Mouse (Mus musculus) brain, embryonic 18.5 days (tissue): ENCODE results near the gene Thbs3.
"Not testable (repeated sequence)": the region's sequence is repeated elsewhere in the genome, so short reads cannot be mapped to it uniquely, and the experiment has no call there.

ENCODE experiments used
- DNase-seq: peaks from one replicate; pipeline ENCODE4 v3.0.0-alpha.2; 2012; ENCODE audit warnings: low read depth, low spot score

Thbs3 gene

DNA sequence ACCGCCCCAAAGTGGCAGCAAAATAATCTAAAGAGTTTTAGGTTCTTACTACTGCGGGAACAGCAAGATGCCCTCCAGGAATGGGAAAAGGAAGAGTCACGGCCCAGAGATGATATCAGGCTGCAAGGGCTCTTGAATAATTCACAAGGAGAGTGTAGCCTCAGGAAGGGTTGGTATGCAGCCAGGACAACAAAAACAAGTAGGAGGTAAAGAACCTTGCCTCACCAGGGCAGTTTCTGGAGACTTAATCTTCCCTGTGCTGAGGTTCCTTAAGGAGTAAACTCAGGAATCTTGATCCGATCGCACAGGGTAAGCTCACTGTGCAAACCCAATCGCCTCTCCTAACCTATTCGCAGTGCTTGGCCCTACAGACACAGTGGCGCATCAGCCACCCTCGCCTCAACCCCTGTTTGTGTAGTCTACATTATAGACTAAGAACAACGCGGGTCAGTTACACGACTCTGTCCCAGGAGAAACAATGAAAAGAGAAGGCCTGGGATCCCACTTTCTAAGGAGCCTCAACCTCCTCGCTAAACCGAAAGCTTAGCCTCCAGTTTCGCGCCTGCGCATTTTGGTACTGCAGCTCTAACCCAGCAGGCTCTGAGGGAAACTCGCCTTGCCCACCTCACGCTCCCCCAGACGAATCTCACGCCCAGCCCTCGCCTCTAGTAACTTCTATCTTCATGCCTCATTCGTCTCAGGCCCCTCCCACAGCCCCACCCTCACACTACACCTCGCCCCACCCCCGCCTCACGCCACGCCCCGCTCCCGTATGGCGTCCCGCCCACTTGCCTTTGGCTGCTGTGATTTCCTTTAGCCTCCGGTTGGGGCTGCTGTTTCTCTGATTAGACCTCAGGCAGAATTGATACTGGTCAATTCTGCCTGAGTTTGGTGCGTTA, 18.8 kb upstream of the Thbs3 start:
- DNase-seq: peak; percentile 76

DNA sequence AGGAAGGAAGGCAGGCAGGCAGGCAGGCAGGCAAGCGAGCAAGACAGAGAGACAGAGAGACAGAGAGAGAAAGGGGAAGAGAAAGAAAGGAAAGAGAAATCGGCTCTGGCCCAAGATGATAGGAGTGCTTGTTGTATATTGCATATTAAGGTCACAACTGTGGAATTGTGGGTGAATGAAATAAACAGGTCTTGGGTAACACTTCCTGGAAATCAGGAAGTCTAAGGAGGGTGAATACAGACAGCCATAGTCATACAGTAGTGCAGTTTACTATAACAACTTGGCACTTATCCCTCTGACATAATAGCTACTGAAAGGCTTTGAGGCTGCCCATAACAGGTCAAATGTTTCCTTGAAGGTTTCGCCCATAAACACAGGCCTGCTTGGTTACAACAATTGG, 15.1 kb upstream of the Thbs3 start:
- DNase-seq: no peak

- DNase-seq: peak; percentile 86
Observed at GRCm38 (mm10) chr3:89202253-89203141, 12.5 kb upstream of the Thbs3 start, which contains the start of gene Gba. TSS of gene Gba (plus strand) at chr3:89202928.

DNA sequence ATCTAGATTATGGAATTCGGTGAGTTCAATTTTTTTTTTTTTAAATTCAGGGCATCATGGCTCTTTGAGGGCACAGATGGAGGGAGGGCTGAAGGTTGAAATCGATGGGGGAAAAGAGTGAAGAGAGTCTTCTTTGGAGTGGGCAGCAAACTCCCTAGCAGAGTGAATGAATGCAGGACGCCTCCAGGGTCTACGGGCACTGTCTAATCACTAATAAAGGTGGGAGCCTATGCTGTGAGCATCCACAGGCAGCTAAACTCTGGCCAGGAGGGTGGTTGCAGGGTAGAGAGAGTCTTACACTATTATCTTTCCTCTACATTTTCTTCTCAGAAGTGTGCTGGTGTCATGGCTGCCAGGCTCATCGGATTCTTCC, 11.9 kb upstream of the Thbs3 start:
- no peak for DNase-seq

GRCm38 (mm10) chr3:89206079-89206478, 8.9 kb upstream of the Thbs3 start:
- DNase-seq: no peak

DNA sequence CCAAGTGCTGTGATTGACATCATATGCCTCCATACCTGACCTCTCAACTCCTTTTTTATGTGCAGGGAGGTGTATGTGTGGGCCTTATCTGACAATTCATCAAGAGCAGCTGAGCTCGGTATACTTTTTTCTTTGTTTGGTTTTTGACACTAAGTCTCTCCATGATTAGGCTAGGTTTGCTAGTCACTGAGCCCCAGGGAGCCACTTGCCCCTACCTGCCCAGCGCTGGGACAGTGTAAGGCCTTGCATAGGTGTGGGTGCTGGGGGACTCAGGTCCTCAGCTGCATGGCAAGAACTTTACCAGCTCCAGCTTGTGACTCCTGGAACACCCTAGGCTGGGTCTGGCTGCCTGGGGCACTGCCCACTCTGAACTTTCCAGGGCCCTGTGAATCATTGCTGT, 8.3 kb upstream of the Thbs3 start:
- no peak for DNase-seq

DNA sequence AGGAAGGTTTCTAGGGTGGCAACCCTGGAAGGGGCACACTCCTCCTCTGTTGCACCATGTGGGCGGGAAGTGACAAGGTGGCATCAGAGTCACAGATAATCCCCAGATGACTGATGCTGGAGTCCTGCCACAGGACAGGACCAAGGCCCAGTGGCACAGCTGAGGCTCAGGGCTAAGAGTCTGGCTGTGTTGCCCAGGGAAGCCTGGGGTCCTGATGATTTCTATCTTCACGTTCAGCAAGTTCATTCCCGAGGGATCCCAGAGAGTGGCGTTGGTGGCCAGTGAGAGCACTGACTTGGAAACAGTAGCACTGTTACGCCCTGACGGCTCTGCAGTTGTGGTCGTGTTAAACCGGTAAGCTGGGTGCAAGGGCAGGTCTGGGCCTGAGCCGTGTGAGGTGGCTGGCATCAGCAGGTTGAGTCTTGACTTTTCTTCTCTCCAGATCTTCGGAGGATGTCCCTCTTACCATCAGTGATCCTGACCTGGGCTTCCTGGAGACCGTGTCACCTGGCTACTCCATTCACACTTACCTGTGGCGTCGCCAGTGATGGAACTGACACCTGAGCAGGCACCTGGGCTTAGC, 6.8 kb upstream of the Thbs3 start:
- DNase-seq: no peak

DNA sequence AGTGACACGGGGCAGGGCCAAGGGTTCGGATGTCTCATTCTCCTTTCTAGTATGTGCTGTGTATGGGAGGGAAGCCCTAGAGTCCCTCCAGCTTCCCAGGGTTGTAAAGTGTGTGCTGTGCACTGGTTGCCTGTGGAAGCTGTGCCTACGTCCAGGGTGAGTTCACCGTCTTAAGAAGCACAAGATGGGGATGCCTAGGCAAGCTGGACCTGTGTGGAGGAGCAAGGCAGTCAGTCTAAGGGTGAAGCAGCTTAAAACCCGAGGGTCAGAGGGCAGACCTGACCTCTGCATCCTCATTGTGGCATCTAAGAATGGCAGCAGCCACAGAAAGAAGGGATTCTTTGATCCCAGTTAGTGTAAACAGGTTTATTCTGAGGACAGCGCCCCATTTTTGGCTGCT, 6.2 kb upstream of the Thbs3 start:
- DNase-seq: no peak

GRCm38 (mm10) chr3:89209731-89210130, 5.2 kb upstream of the Thbs3 start:
- DNase-seq: no peak

DNA sequence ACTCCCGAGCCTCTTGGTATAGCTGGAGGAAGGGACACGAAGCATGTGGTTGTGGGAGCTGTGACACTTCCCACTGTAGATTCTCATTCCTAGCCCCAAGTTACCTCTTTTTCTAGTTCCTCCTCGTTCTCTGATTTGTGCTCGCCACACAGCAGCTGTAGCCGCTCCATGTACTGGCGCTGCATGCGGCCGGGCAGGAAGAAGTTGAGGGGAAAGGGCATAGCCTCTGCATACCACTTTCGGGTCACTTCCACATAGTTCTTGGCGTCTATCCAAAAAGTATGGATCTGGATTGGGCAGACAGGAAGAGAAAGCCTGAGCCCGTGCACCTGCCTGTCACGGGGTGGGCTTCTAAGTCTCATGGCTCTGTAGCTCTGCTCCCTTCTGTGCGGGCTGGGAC, 4.8 kb upstream of the Thbs3 start:
- DNase-seq: no peak

GRCm38 (mm10) chr3:89210731-89211130, 4.2 kb upstream of the Thbs3 start:
- no peak for DNase-seq

DNA sequence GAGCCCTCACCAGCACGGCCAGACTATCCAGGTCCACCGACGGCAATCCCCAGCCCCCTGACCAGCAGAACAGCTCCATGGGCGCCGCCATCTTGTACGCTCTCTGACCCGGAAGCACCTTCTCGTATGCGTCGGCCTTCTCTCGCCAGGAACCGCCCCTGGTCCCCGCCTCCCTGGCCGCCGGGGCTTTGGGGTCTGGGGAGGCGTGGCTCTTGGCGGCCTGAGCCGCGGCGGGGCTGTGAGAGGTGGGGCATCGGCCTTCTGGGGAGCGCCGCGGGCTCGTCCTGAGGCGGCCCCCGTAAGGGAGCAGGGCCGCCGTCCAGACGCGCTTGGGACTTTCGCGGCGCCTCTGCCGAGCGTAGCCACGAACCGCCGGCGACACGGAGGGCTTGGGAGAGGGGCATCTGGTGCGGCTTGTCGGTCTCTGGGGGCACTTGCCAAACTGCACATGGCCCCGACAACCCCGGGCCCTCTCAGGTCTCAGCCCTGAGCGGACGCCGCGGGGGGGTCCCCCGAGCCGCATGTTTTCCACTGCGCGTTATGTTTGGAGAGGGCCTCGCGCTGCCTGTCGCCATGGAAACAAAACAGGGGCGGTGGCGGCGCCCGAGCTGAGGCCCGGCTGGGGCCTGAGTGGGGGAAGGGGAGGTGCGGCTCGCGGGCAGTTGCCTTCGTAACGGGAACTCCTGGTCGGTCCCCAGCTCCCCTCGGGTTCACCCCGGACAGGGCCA, 1.0 kb upstream of the Thbs3 start:
- DNase-seq: peak; percentile 86

- no peak for DNase-seq
Observed at GRCm38 (mm10) chr3:89215853-89216252, 873 bp downstream of the Thbs3 start.

- DNase-seq: not testable (repeated sequence)
Observed at GRCm38 (mm10) chr3:89216407-89216806, 1.4 kb downstream of the Thbs3 start.

DNA sequence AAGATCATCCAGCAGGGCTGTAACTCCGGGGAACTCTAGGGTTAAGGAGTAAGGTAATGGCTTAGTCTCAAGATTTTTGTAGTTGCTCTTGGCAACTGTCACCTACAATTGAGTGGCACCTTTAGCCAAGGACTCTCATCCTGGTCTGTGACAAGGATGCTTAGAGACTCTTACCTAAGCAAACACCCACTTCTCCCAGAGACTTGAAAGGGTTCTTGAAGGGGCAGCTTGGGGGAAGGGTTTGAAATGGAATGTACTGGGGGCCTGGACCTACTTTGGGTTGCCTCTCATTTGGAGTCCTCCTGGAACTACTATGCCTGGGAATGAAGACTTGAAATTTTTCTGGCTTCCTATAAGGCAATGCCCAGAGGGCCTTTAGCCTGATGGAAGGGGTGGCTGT, 3.3 kb downstream of the Thbs3 start:
- no peak for DNase-seq

GRCm38 (mm10) chr3:89219546-89219945, 4.6 kb downstream of the Thbs3 start:
- no peak for DNase-seq

- no peak for DNase-seq
Observed at GRCm38 (mm10) chr3:89221167-89221566, 6.2 kb downstream of the Thbs3 start.

DNA sequence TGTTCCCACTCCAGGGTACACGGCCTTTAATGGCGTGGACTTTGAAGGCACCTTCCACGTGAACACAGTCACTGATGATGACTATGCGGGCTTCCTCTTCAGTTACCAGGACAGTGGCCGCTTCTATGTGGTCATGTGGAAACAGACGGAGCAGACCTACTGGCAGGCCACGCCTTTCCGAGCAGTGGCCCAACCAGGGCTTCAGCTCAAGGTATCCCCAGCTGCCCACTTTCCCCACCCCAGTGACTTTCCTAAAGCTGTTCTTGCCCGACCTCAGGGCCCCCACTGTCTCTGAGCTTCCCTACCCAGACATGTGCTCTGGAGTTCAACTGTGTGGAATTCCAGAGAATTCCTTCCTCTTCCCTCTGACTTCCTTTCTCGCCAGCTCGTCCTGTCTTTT, 9.8 kb downstream of the Thbs3 start:
- no peak for DNase-seq

GRCm38 (mm10) chr3:89225321-89225815, 10.4 kb downstream of the Thbs3 start:
- DNase-seq: no peak

- peak; percentile 54 for DNase-seq
Observed at GRCm38 (mm10) chr3:89225918-89226317, 10.9 kb downstream of the Thbs3 start.

DNA sequence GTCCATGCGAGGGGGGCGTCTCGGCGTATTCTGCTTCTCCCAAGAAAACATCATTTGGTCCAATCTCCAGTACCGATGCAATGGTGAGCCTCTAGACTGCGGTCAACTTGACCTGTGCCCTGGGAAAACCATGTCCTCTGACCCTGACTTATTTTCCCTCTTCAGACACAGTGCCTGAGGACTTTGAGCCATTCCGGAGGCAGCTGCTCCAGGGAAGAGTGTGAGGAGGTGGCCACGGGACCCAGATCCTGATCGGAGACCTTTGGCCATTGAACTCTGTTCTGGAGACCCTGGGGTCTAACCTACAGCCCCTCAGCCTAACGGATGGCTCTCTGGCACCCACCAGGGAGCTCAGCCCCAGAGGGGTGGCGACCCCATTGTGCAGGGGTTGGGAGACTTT, 11.4 kb downstream of the Thbs3 start:
- no peak for DNase-seq
